Mouse (Mus musculus) liver, adult (tissue): ENCODE measurements around the gene Gm20388.

Source experiments
- GATA4 ChIP-seq: IDR thresholded peaks from 2 replicates; pipeline ENCODE4 v1.6.1; 2014; ENCODE audit warnings: mild to moderate bottlenecking, low read length; ENCODE audit not compliant: insufficient replicate concordance

Gm20388 gene

DNA sequence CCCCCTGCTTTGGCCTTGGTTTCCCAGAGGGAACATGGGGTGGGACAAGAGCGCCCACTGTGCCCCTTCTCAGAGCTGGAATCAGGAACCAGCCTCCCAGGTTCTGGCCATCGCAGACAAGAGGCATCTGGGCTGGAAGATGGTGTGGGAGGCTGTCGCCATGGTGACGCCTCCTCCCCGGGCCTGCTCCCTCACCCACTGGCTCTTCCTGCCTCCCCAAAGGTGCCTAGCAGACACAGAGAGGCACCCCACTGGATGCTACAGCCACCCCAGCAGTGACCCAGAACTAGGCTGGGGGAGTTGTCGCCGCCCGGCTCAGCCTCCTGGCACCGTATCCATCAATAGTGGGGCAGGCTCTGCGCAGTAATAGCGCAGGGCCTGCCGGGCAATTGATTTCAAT, 530.1 kb downstream of the Gm20388 start:
- TF ChIP-seq GATA4, result no peak

DNA sequence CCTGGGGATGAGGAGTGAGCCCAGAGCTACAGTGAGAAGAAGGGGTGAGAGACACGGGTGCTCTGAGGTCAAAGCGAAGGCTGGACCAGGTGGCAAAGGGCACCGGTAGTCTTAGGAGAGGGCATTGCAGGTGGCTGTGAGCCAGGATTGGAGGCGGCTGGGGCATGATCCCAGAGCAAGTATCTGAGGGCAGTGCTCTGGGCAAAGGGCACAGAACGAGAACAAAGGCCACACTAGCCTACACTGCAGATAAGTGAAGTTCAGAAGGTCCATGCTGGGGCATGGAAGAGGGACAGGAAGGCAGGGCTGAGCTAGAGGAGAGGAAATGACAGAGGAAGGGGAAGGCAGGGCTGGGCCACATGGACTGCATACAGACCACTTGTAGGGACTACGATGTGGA, 531.0 kb downstream of the Gm20388 start:
- TF ChIP-seq GATA4, result peak; percentile 99; the same call in 1 of the 2 replicates

DNA sequence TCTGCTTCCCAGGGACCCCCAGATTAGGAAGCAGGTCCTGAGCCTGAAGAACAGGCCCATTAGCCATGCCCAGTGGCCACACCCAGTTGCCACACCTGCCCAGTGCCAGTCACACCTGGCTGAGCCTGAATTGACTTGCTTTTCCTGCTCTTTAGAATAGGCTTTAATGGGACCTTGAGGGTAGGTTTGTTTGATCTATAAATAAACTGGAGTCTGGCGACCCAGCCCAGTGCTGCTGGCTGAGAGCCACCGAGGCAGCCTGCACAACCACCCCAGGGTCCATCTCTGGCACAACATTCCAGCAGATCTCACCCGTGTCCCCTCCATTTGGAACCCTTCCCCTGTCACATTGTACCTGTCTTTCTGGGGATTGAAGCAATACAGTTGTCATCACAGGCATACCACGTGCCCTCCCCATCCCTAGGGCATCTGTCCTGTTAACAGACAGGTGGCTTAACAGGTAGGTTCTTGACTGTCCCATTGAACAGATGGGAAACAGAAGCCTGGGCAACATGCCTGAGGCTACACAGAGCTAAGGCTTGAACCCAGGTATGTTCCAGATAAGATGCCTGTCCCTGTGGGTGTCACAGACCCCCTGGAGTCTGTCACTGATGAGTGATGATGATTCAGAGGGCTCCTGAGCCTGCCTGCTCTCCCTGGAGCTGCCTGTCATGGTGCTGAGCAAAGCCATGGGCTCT, 531.8 kb downstream of the Gm20388 start:
- TF ChIP-seq GATA4, result no peak

DNA sequence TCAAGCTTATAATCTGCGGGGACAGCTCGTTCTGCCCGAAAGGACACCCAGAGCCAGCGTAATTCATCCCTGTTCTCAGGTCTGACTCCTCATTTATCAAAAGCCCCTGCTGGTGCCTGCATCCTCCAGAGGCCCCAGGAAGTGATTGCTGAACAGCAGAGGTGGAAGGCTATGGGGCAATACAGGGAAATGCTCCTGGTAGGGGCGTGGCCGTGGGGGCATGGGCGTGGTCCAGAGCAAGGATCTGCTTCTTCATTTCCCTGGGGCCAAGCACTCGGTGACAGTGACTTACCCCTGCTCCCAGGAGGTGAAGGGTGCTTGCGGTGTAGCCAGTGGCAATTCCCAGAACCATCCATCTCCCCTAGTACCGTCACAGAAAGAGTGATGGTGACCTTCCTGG, 534.6 kb downstream of the Gm20388 start:
- no peak for TF ChIP-seq GATA4

DNA sequence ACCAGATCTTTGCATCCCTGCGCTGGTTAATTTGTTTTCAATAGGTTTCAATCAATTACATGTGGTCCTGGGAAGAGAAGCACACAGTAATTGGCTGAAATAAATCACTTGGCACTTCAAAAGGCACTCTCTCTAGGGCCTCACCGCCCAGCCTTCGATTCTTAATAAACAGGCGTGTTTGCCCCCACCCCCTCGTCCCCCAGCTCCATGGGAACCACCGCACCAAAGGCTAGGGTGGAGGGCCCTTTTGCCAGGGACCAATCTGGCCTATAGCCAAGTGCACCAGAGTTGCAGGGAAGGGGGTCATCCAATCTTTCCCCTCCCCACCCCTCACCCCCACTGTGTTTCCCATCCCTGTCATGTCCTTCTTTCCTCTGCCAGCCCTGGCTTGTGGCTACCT, 537.5 kb downstream of the Gm20388 start:
- TF ChIP-seq GATA4, result no peak

DNA sequence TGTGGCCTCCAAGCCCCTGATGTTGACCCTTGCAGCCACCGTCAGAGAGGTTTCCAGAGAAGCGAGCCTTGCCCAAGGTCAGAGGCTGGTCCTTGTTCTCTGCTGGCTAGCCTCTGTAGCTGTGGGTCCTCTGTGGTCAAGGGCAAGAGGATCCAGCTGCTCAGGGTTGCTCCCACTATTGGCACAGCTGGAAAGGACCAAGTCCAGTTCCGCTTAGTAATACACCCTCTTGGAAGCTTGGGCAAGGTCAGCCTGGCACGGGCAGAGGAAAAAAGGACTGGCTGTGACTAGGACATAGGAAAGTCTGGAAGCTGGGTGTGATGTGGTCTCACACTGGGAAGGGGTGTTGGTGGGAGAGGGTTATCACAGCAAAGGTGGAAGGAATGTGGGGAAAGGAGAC, 538.5 kb downstream of the Gm20388 start:
- TF ChIP-seq GATA4, result no peak

DNA sequence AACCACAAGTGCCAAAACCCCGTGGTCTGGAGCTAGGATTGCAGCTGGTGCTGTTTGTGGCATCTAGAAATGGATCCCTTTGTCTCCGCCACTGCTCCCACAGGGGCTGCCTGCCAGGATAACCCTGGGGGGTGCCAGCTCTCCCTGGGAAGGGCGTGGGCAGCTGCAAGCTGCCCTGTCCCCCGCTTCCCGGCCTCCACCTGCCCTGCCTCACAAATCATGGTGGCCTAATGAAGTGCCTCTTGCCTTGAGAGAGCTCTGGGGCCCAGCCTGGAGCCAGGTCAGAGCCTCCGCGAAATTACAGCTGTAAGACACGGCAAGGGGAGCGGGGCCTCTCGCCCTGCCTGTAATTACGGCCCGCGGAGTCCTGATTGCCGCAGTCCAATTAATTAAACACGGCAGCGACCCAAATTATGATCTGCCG, 539.0 kb downstream of the Gm20388 start:
- no peak for TF ChIP-seq GATA4

DNA sequence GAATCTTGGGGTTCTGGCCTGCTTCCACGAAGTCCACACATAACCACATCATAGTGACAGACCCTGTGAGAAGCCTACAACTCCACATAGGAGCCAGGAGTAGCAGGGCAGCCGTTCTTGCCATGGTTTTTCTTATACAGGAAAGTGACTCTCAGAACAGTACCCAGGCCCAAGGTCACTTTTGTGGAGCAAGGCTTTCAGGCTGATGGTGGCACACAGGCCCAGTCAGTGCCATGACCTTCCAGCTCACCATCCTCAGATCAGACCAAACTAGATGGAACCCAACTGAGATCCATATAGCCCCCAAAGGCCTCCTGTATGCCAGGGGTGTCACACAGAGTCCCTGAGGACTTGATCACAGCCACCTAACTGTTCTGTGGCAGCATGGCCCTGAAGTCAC, 541.5 kb downstream of the Gm20388 start:
- TF ChIP-seq GATA4, result no peak

DNA sequence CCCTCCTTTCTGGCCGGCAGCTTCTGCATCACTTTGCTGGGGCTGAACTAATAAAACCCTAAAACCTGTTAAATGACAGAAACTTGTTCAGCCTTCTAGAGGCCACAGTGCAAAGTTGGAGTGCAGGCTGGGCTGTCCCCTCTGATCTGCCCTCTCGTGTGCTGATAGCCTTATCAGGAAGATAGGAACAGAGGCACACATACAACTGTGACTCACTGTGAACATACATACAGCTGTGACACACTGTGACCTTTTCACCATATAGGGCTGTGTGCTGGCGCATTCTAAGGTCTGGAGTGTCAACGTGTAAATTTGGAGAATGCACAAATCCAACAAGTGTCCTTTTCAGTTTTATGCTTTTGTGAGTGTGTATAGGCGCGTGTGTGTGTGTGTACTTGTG, 543.8 kb downstream of the Gm20388 start:
- TF ChIP-seq GATA4, result no peak

DNA sequence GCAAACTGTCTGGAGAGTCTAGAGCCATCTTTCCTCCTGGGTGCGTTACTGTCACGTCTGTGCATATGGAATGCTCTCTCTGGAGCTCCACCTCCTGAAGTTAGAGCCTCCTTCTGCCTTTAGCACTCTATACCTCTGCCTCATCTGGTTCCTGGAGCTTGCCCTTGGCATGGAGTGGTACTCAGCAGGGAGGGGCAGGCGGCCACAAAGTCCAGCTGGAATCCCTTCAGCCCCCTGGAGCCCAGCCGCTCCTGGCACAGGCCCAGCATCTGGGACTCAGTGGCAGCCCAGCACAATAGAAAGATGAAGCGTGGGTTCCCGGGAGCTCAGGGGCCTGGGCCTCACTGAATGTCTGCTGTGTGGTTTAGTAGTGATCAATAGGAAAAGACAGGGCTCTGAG, 549.7 kb downstream of the Gm20388 start:
- no peak for TF ChIP-seq GATA4

DNA sequence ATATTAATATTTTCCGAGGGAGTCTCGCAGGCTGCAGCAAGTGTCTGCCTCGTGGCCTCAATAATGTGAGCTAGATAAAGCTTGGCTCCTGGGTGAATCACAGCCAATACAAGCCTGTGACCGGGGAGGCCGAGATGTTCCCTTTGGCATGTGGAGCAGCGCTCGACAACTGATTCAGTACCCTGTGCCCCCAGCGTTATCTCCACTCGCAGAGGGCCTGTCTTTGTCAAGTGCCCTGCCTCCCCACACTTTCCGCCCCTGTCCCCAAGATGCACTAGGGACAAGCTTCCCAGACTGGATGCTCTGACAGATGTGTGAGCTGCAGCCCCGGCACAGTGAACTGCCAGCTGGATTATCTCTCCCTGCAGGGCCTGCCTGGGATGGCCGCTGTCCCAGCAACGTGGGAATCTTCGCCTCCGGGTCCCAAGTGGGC, 551.5 kb downstream of the Gm20388 start:
- no peak for TF ChIP-seq GATA4

DNA sequence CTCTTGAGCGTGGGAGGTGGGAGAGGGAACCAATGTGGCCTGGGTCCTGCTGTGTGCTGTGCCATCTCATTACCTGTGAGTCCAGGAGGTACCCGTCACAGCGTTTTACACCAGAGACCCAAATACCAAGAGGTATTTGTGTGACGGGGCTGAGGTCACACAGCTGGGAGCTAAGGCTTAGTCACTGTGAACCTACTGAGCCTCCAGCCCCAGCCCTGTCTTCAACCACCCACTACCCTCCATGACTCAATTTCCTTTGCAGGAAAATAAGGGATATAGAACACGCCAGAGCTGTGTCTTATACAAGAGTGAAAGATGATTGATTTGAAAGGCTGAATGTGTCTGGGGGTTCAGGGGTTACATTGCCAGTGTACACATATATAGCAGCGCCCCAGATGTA, 552.0 kb downstream of the Gm20388 start:
- TF ChIP-seq GATA4, result no peak

DNA sequence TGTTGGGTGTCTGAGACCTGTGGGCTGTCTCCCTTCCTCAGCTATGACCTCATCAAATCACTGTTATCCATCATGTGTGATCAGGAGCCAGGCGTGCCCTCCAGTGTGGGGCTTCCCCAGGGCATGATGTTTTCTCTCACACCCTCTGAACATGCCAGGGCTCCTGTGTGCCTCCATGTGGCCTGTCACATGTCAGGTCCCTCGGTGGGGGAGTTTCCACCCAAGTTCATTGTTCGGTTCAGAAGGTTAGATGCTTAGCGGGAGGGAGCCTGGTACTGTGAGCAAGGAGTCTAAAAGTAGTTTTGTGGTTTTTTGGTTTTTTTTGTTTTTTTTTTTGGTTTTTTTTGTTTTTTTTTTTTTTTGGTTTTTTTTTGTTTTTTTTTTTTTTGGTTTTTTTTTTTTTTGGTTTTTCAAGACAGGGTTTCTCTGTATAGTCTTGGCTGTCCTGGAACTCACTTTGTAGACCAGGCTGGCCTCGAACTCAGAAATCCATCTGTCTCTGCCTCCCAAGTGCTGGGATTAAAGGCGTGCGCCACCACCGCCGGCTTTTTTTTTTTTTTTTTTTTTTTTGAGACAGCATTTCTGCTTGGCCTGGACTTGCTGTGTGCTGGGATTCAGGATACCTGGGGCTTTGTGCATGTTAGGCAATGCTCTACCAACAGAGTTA, 553.4 kb downstream of the Gm20388 start:
- no peak for TF ChIP-seq GATA4

DNA sequence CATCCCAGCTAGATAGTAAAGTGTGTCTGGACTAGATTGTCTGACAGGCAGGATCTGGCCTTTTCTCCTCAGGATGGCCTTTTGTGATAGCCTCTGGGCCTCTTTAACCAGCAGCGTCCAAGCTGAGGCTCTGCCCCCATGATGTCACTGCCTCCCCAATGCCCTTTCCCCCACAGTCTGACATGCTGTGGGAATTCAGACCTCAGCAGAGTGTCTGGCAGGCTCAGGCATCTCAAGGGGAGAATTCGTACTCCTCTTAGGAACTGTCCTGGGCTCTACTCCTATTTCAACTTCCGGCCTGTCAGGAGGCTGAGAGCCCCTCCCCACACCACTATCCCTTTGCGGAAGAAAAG, 553.9 kb downstream of the Gm20388 start:
- no peak for TF ChIP-seq GATA4

DNA sequence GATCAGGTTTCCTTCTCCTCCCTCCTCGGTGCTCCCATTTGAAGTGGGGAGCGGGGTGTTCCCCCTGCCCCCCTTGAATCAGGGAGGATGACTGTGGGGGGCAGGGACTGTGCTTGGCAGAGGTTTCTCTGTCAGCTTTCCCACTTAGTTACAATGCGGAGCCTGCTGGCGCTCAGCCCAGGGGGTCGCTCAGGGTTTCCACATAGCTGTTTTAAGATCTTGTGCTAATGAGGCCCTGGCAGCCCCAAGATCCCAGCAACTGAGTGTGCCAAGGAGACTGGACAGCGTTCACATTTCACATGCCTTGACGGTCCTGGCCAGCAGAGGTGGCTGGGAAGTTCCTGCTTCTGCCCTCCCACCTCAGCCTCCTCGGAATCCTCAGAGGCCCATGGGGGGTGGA, 555.1 kb downstream of the Gm20388 start:
- no peak for TF ChIP-seq GATA4

DNA sequence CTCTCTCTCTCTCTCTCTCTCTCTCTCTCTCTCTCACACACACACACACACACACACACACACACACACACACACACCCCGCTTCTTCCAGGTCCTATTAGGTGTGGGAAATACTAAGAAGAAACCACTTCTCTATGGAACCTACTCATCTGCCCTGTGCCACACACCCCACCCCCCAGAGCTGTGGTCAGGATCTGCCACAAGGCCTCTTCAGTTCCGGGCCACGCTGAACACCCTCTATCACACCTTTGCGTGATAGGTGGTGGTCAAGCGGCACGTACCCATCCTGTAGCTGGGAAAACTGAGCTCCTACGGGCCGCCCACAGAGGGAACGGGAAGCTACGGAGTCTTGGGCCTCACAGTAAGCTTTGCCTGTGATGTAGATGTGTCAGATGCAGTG, 555.6 kb downstream of the Gm20388 start:
- no peak for TF ChIP-seq GATA4

DNA sequence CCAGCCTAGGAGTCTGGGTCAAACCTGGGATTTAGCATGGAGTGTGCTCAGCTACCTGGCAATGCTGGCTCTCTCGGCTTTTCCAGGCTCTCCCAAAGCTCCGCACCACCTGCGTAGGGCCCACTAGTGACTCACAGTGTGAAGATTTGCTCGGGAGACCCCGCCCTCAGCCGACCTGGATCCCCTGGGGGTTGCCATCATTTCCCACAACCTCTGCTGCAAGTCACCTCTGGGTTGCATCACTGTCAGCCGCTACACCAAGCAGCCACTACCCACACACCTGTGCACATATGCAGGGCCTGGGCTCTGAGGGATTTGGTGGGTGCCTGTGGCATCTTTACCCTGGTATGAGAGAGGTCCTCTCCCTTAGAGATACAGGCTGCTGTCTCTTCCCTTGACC, 557.0 kb downstream of the Gm20388 start:
- TF ChIP-seq GATA4, result no peak
